Mouse (Mus musculus) ES-Bruce4 (cell line): Measurements from ENCODE around the gene 2300002M23Rik.

ENCODE experiments used
- CTCF ChIP-seq: IDR thresholded peaks from one replicate; pipeline ENCODE4 v1.8.1; 2011; ENCODE audit warnings: low read depth, low read length
- EP300 ChIP-seq: IDR thresholded peaks from 2 replicates; pipeline ENCODE4 v1.6.1; 2011; ENCODE audit warnings: low read depth, low read length; ENCODE audit not compliant: insufficient read depth

DNA sequence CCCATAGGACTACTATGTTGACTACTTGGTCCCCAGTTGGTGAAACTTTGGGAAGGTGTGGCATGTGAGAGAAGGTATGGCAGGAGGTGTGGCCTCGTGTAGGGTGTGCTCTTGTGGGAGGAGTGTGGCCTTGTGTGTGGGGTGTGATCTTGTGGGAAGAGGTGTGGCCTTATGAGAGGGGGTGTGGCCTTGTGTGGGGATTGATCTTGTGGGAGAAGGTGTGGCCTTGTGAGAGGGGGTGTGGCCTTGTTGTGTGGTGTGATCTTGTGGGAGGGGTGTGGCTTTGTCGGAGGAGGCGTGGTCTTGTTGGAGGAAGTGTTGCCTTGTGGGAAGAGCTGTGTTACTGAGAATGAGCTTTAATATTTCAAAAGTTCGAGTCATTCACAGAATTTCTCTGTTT lies 49.9 kb downstream of the 2300002M23Rik start:
- TF ChIP-seq CTCF (no peak), EP300 (peak; percentile 68; the same call in 1 of the 2 replicates)
